Mouse (Mus musculus): ENCODE data around the gene Elf2. TPM values are rescaled to one million over a fixed set of nuclear protein-coding genes. Genes with fewer than 3 reads are reported as not detected.
A peak's percentile ranks its signal among the peaks of the same experiment; 100 is the strongest.

Gene Elf2
- polyA plus RNA-seq, 1 experiment = 106 TPM

GRCm38 (mm10) chr3:51277201-51278150, 63.0 kb downstream of the Elf2 start:
- peak; percentile 86 for DNase-seq
- H3K36me3 ChIP-seq (ENCODE audit: control insufficient read depth, insufficient read depth, low read length) = no peaks in the 10 kb centered on the region
- TF ChIP-seq POLR2A (IDR thresholded peaks at IDR 0.05; ENCODE audit: control insufficient read depth, extremely low read depth, insufficient read depth, low read length, poor library complexity) = peak; percentile 93
- peak; percentile 38; the same call in 1 of the 2 replicates for TF ChIP-seq CTCF (IDR thresholded peaks at IDR 0.05; ENCODE audit: borderline replicate concordance, control insufficient read depth, extremely low read depth, insufficient read depth, low read length, poor library complexity)
- H3K27me3 ChIP-seq (ENCODE audit: control insufficient read depth, insufficient read depth, low read length) = no peaks in the 10 kb centered on the region
- peak overlapping the region; percentile 86 for H3K4me3 ChIP-seq (ENCODE audit: control insufficient read depth, insufficient read depth, low read length)
- WGBS = 2% methylated on average over 75 of the region's 75 CpGs
- H3K27ac ChIP-seq (ENCODE audit: control insufficient read depth, insufficient read depth, low read length) = peak overlapping the region; percentile 94
- peaks cover 4% of the 10 kb centered on the region for H3K4me1 ChIP-seq (replicated peaks; ENCODE audit: control insufficient read depth, insufficient read depth, low read length)

- H3K4me3 ChIP-seq (ENCODE audit: control insufficient read depth, insufficient read depth, low read length) = peak overlapping the region; percentile 86
- no peaks in the 10 kb centered on the region for H3K36me3 ChIP-seq (ENCODE audit: control insufficient read depth, insufficient read depth, low read length)
- no peak for DNase-seq
- TF ChIP-seq CTCF (IDR thresholded peaks at IDR 0.05; ENCODE audit: borderline replicate concordance, control insufficient read depth, extremely low read depth, insufficient read depth, low read length, poor library complexity) (no peak; the same call in 1 of the 2 replicates), POLR2A (IDR thresholded peaks at IDR 0.05; ENCODE audit: control insufficient read depth, extremely low read depth, insufficient read depth, low read length, poor library complexity) (no peak)
- no peaks in the 10 kb centered on the region for H3K27me3 ChIP-seq (ENCODE audit: control insufficient read depth, insufficient read depth, low read length)
- peaks cover 4% of the 10 kb centered on the region for H3K4me1 ChIP-seq (replicated peaks; ENCODE audit: control insufficient read depth, insufficient read depth, low read length)
- under 1% methylated on average over 75 of the region's 93 CpGs for WGBS
- peak overlapping the region; percentile 94 for H3K27ac ChIP-seq (ENCODE audit: control insufficient read depth, insufficient read depth, low read length)
These were observed 63.9 kb downstream of the Elf2 start for GRCm38 (mm10) chr3:51276421-51277111.

GRCm38 (mm10) chr3:51275956-51276398, 64.5 kb downstream of the Elf2 start:
- under 1% methylated on average over 33 of the region's 33 CpGs for WGBS
- DNase-seq = peak; percentile 99
- H3K36me3 ChIP-seq (ENCODE audit: control insufficient read depth, insufficient read depth, low read length) = no peaks in the 10 kb centered on the region

GRCm38 (mm10) chr3:51270069-51270817, 70.2 kb downstream of the Elf2 start:
- peaks cover 17% of the 10 kb centered on the region for H3K36me3 ChIP-seq (ENCODE audit: control insufficient read depth, insufficient read depth, low read length)
- H3K4me1 ChIP-seq (replicated peaks; ENCODE audit: control insufficient read depth, insufficient read depth, low read length) = peaks cover 11% of the 10 kb centered on the region
- TF ChIP-seq POLR2A (IDR thresholded peaks at IDR 0.05; ENCODE audit: control insufficient read depth, extremely low read depth, insufficient read depth, low read length, poor library complexity) = no peak
- no peak for TF ChIP-seq CTCF (IDR thresholded peaks at IDR 0.05; ENCODE audit: borderline replicate concordance, control insufficient read depth, extremely low read depth, insufficient read depth, low read length, poor library complexity)
- 26% methylated on average over 12 of the region's 12 CpGs for WGBS
- H3K27me3 ChIP-seq (ENCODE audit: control insufficient read depth, insufficient read depth, low read length) = no peaks in the 10 kb centered on the region
- DNase-seq = no peak
- H3K4me3 ChIP-seq (ENCODE audit: control insufficient read depth, insufficient read depth, low read length) = no peak overlapping the region
- no peak overlapping the region for H3K27ac ChIP-seq (ENCODE audit: control insufficient read depth, insufficient read depth, low read length)

More at GRCm38 (mm10) chr3:51275956-51276398, 64.5 kb downstream of the Elf2 start:
- Histone ChIP-seq H3K27ac (ENCODE audit: control insufficient read depth, insufficient read depth, low read length) (peak overlapping the region; percentile 94), H3K27me3 (ENCODE audit: control insufficient read depth, insufficient read depth, low read length) (no peaks in the 10 kb centered on the region), H3K4me3 (ENCODE audit: control insufficient read depth, insufficient read depth, low read length) (peak overlapping the region; percentile 86), H3K4me1 (replicated peaks; ENCODE audit: control insufficient read depth, insufficient read depth, low read length) (peaks cover 4% of the 10 kb centered on the region)
- TF ChIP-seq CTCF (IDR thresholded peaks at IDR 0.05; ENCODE audit: borderline replicate concordance, control insufficient read depth, extremely low read depth, insufficient read depth, low read length, poor library complexity) = 0 out of 2 replicates have a peak, but pooled peaks have one; percentile 47
- TF ChIP-seq POLR2A (IDR thresholded peaks at IDR 0.05; ENCODE audit: control insufficient read depth, extremely low read depth, insufficient read depth, low read length, poor library complexity) = peak; percentile 66; the same call in 1 of the 2 replicates

- no peaks in the 10 kb centered on the region for H3K27me3 ChIP-seq (ENCODE audit: control insufficient read depth, insufficient read depth, low read length)
- no peak for DNase-seq
- TF ChIP-seq CTCF (IDR thresholded peaks at IDR 0.05; ENCODE audit: borderline replicate concordance, control insufficient read depth, extremely low read depth, insufficient read depth, low read length, poor library complexity) = no peak
- no peak for TF ChIP-seq POLR2A (IDR thresholded peaks at IDR 0.05; ENCODE audit: control insufficient read depth, extremely low read depth, insufficient read depth, low read length, poor library complexity)
- H3K4me1 ChIP-seq (replicated peaks; ENCODE audit: control insufficient read depth, insufficient read depth, low read length) = peaks cover 9% of the 10 kb centered on the region
- 88% methylated on average over 12 of the region's 12 CpGs for WGBS
- H3K4me3 ChIP-seq (ENCODE audit: control insufficient read depth, insufficient read depth, low read length) = no peak overlapping the region
- H3K36me3 ChIP-seq (ENCODE audit: control insufficient read depth, insufficient read depth, low read length) = peaks cover 35% of the 10 kb centered on the region
- H3K27ac ChIP-seq (ENCODE audit: control insufficient read depth, insufficient read depth, low read length) = no peak overlapping the region
These were observed 72.0 kb downstream of the Elf2 start for GRCm38 (mm10) chr3:51268434-51268833.

Measured in thymus, adult 2 months (tissue).